Mouse (Mus musculus): ENCODE data around the gene Lpo.

GRCm38 (mm10) chr11:87852690-87853596 lies 24.9 kb upstream of the Lpo start, which contains the start of gene Mks1:
- TF ChIP-seq ZC3H11A (IDR thresholded peaks at IDR 0.05; ENCODE audit: borderline replicate concordance, low read depth, low read length) (no peak), HCFC1 (IDR thresholded peaks at IDR 0.05; ENCODE audit: borderline replicate concordance, insufficient read depth, low read length) (peak; percentile 28; the same call in 1 of the 2 replicates), MAFK (IDR thresholded peaks at IDR 0.05; ENCODE audit: insufficient read depth, low read depth, low read length) (no peak), CHD2 (IDR thresholded peaks at IDR 0.05; ENCODE audit: low read depth, low read length) (no peak), ZNF384 (IDR thresholded peaks at IDR 0.05; ENCODE audit: low read depth, low read length) (no peak)
